Mouse (Mus musculus) urinary bladder, adult 2 months (tissue): ENCODE measurements around the gene Dnajb14. TPM values are rescaled to one million over a fixed set of nuclear protein-coding genes. Genes with fewer than 3 reads are reported as not detected.
A peak's percentile ranks its signal among the peaks of the same experiment; 100 is the strongest.
"Not testable (repeated sequence)": the region's sequence is repeated elsewhere in the genome, so short reads cannot be mapped to it uniquely, and the experiment has no call there.

ENCODE experiments used
- DNase-seq: peaks from one replicate; pipeline ENCODE4 v3.0.0; 2022; ENCODE audit warnings: low spot score
- polyA plus RNA-seq: library from polyadenylated mRNA; depleted of rRNA; stranded (reverse); fragments of >200 nt; gene quantifications from 2 replicates; pipeline ENCODE4 v1.2.3, GENCODE M21; 2012

Dnajb14 gene
- polyA plus RNA-seq, 1 experiment, result 7.9 TPM

DNA sequence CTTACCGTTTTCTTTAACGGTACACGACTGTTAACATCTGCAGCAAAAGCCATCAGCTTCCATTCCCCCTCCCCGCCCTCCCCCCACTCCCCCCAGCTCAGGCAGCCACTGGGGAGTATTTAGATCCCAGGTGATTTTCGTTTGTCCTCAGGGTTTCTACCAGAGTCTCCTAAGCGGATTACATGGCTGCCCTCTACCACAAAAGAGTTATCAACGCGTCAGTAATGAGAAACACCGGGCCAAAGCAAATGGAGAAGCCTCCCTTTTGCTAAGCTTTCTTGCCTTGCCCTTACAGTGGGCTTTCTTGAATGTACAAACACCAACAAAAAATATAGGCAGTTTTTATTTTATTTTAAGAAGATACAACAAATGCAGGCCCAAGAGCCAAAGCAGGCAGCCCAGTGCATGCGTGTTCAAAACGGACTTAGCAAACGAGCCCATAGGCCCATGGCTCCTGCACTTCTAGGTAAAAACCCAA is 50.3 kb downstream of the Dnajb14 start:
- no peak for DNase-seq

DNA sequence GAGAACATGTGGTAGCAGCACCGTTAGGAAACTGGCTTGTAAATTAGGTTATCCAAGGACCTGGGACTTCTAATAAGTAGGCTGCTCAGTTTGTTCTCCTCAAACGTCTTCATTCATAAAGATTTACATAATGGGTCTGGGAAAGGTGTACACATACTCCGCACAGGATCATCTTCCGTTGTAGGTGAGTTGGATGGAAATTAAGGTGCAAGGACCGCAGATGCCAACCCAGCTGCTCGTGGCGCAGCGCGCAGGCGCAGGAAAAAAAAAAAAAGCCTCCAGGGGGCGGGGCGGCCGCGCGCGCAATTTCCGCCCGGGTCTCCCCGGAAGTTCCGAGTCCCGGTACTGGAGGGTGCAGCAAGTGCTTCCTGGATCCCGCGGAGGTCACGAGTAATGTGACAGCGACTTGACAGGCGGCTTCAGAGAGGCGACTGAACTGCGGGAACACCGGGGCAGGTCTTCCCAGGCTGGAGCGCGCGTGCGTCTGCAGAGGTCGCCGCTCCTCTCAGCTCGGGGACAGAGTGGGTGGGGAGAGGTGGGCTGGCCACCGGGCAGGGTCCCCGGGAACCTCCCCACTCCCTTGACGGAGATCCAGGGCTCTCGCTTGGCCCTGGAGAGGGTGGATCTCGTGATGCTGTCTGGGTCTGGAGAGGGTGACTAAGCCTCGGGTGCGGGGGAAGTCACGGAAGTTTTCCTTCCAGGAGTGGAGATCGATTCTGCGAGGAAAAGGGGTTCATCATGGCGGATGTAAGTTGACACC is 50.9 kb downstream of the Dnajb14 start, which contains the start of gene Lamtor3:
TSS of gene Lamtor3 (plus strand) at position 335 of the 760 bp plus-strand sequence.
- DNase-seq, result peak; percentile 77

DNA sequence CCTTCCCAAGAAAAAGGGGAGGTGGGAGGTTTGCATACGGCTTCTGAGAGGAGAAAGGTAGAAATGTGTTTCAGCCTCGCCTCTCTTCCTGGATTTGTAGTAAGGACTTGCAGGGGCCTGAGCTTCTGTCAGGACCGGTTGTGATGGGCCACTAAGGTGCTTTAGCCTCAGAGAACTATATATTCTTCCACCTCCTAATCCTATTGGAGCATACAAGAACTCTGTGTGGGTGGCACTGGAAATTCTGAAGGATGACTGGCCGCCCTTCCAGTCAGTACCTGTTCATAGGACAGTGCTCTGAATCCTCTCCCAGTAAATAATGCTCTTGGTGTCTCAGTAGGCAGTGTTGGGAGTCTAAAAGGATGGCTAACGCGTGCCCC is 51.4 kb downstream of the Dnajb14 start:
- DNase-seq, result no peak

DNA sequence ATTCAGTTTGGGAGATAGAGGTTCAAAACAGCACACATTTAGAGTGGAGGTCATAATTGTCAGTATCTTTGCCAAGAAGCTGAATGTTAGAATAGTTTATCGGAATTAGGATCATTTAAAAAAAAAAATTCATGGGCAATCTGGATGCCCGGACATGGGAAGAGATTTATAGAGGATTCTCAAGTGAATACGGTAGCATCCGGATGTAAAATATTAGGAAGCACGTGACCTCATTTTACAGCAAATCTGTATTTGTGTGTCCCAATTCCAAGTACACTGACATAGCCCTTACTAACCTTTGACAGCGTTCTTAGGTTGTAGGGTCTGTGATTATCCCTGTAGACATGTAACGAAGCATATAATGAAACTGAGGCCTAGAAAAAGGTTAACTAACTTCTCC is 51.9 kb downstream of the Dnajb14 start:
- DNase-seq, result no peak

DNA sequence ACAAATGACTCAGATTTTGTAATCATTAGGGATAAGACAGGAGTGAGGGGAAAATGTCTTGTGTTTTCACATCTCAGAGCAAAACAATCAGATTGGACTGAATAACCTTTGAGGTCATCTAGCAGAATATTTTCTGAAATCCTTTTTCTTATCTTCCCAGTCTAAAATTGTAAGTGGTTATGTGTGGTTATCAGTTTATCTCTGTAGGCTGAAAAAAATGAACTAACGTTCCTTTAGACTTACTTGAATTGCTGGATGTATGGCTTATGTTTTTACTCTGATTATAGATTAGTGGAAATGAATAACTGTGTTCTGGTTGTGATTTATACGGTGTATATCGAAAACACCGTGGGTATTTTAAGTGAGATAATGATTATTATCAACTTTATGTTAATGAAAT is 53.1 kb downstream of the Dnajb14 start:
- no peak for DNase-seq

DNA sequence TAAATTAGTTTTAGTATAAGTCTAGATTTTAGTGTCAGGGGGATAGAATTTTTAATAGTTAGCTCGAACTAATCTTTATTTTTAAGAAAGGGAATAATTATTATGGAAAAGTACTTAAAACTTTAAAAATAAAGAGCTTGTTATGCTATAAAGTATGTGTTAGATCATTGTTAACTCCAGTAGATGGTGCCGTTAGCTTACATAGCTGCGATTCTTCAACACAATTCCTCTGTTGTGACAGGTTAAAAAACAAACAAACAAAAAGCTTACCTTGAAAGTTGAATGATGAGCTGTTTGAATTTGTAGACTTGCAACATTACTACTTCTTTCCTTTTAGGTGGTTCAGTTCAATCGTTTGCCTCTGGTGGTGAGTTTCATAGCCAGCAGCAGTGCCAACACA is 59.5 kb downstream of the Dnajb14 start:
- no peak for DNase-seq

DNA sequence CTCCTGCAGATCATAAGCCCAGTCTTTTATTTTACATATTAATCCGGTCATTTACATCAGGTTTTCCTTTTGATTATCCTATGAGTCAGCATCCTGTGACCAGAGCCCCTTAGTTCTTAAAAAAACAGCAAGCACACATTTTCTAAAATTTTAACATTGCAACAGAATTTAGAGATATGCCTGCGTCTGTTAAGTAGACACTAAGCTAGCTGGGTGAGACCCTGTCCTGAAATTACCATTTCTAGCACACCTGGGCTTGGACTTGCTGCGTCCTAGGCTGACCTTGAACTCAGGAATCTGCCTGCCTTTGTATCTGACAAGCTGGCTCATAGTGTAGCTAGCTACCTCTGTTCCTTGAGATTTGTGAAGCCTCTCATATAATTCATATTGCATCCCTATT is 62.5 kb downstream of the Dnajb14 start:
- no peak for DNase-seq

DNA sequence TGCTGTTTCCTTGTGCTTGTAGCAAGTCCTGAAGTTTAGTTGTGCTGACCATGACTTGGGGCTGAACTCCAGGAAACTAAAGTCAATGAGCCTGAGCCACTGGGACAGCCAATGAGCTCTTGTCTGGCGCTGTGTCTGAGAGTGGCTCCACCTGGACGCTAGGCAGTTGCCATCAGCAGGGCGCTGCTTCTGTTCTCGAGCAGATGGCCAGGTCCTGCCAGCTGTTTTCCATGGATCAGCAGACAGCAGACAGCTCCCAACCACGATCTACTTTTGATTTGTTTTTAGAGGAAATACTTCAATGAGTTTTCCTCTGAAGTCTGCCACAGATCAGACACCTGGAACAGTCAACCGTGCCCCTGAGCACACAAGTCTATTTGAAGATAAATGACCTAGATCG is 65.3 kb downstream of the Dnajb14 start:
- no peak for DNase-seq

DNA sequence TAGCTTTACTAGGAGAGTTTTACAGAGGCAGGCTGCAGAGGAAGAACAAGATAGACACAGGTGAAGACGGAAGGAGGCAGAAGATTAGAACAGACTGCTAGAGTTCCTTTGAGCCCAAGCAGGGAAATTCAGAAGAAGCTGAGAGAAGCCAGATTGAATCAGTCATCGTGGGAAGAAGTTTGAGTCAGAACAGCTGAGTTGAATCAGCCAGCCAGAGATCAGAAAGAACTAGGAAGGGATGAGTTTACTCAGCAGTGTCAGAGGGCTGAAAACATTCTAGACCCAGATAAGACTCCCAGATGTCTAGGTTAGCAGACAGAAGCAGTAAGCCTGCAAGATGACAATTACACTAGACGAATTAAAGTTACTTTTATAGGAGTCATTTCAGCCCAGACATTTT is 66.5 kb downstream of the Dnajb14 start:
- DNase-seq, result no peak

DNA sequence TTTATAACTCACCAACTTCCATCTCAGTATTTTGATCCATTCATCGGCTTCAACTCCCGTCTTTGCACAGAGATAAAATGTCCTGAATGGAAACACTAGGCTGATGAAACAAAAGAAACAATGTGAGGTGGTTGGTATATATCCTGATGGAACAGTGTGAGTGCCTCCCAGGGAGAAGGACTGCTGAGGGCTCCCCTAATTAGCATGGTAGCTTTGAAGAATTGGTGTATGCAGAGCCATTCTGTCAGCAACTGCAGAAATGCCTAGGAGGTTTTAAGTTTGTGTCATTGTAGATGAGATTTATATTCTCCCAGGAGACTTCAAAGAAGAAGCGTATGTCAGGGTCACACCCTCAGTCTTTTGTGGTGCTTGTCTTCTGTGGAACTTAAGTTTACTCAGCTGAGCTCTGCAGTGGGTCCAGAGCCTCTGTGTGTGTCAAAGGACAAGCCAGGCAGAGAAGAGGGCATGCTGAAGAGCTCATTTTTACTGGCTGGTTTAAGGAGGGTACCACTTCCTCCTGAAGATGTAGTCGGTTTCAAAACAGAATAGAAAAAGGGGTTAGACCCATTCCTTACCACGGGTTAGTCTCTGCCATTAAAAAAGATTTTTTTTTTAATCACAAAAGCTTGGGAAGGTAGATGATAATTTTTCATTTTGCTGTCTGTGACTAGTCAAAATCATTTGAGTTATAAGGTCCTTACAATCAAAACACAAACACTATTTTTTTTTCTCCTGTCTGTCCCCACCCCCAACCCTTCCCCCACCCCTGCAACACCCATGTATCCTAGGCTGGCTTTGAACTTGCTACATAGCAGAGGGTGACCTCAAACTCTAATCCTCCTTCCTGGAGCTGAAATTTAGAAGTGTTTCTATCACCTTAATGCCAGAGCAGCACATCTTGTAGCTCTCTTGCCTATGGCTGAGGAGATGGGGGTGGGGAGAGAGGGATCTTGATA is 68.4 kb downstream of the Dnajb14 start:
- no peak for DNase-seq

DNA sequence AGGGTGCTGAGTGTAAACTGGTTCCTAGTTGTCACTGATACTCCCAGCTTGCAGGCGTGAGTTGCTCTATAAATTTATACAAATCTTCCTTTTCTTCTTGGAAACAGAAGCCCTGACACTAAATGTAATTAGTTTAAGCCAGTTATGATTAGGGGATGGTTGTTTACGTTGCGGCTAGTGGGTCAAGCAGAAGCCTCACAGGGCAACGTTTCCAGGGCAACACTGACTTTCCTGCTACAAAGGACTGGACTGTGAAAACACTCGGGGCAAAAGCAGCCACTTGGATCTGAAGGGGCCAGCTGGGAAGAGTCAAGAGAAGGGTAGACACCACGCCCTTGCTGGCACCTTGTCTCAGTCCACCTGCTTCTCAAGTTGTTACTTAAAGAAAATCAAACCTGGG is 69.1 kb downstream of the Dnajb14 start:
- DNase-seq, result no peak

DNA sequence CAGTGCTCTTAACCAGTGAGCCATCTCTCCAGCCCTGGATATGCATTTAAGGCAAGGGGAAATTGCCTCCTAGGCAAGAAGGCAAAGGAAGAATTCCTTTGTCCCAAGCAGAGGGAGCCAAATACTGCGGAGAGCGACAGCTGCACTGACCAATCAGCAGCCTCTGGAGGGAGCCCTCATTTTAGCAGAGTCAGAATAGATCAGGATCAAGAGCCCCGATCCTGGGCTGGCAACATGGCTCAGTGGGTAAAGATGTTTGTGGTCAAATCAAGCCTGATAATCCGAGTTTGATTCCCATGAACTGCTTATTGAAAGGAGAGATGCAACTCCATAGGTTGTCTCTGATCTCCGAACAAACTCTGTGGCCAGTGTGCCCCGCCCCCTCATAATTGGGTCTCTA is 71.1 kb downstream of the Dnajb14 start:
- DNase-seq, result no peak

DNA sequence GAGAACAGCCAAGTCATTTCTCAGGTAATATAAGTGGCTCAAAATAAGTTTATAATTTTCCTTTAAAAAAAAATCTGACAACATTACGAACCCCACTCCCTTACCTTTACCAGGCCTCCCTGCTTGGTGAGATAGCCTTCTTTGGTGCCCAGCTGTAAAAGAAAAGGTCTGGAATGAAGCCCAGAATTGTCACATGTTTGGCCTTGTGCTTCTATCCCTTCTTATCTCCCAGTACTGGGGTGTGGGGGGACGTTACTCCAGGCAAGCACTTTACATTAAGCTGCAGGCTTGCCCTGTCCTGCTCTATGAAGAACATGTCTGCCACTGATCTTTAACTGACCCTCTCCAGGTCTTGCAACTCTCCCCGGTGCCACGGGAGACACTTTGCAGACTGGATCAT is 73.3 kb downstream of the Dnajb14 start:
- DNase-seq, result no peak

DNA sequence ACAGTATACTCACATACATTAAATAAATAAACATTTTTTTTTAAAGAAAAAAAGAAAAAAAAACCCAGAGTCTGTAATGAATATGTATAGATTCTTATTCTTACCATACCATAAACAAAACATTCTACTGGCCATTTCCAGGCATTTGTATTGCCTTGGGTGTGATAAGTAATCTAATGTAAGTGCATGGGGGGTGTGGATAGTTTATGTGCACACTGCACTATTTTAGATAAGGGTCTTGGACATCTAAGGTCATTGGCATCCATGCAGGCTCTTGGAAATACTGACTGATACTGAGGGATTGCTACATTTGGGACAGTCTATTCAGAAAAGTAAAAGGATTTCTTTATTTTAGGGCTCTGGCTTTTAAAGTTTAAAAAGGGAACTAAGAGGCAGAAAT is 74.1 kb downstream of the Dnajb14 start:
- no peak for DNase-seq

DNA sequence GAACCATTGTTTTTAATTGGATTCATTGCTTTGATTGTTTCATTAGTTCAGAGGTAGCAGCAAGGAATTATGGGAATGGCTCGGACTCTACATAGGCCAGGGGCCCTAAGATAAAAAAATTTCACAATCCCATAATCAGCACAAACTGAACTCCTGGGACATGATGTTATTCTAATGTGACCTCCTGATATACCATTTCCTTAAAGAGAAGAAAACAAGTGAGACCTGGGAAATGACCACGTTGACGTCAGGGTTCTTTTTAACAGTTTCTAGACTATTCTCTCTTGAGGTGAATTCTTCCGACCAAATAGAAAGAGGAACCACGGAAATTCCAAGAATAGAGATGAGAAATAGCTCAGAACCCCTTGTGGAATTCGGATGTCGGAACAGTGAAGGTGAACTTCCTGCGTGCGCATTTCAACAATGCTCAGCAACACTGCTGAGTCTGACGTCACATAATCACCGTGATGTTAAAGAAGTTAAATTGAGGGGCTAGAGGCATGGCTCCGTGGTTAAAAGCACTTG is 74.7 kb downstream of the Dnajb14 start:
- DNase-seq, result no peak

DNA sequence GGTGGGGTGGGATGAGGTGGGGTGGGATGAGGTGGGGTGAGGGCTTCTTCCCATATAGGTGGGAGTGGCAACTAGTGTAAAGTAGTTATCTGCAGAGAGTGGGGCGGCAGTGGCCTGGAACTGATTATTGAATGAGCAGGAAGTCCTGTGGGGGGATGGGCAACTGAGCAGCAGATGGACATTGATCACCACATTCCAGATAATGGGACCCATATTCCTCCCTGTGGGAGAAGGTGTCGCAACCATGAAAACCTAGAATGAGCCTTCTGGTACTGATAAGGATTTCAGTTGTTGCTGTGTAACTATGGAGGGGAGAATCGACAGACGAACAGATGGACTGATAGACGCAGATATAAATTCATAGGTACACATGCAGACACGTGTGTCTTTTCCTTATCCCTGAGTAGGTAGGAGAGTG is 76.3 kb downstream of the Dnajb14 start:
- DNase-seq, result no peak

DNA sequence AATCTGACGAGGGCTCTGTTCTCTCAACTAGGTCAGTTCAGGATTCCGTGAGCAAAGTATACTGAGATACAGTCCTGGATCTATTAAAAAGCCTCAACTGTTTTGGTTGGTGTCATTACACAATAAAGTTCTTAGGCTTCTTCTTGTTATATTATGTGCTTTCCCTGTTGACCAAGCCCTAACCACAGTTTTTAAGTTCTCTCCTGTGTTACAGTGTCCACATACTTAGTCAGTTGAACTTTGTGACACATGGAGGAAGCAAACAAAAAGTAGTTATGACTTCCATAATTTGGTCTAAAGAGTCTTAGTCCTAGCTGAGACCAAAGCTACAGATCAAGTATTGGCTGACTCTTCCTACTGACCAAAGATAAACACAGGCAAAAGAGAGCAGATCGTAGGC is 79.4 kb downstream of the Dnajb14 start:
- no peak for DNase-seq

DNA sequence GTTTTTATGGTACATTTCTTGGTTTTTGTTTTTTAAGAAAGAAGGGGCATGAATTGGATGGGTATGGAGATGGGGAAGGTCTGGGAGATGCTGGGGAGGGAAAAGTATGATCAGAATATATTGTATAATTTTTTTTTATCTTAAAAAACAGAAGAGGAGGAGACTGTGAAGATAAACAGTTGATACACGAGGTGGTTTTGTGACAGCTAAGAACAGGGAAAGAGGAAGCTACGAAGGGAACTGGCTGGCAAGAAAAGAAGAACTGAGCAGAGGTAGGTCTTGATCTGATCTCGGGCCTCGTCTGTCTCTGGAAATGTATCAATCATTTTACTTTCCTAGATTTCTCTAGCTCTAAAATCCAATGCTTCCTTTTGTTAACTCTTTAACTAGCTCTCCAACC is 80.0 kb downstream of the Dnajb14 start:
- DNase-seq, result no peak

DNA sequence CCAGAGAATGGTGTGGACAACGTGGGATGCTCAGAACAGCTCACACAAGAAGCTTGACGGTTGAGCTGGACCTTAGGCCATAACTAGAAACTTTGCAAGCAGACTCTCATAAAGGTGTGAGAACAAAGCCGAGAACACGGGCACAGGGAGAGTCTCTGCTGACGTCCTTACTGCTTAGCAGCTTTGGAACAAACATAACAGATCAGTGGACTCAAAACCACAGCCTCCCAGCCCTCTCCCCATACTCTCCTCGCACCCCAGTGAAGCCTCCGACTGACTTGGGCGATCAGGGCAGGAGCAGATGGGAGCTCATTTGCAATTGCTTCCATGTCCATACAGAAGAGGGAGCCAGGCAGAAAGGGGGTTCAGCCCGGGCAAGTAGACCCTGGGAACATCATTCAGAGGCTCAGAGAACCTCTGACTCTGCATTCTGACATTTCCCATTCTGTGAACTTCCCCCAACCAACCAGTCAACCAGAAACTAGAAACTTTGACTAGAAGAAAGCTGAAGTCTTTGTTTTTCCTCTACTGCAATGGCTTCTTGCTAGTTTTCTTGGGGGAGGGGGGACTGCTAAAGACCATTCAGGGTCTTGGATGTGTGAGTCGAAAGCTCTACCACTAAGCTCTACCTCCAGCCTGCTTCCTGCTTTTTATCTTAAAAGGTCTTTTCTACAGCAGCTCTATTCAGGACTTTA is 82.9 kb downstream of the Dnajb14 start:
- no peak for DNase-seq

DNA sequence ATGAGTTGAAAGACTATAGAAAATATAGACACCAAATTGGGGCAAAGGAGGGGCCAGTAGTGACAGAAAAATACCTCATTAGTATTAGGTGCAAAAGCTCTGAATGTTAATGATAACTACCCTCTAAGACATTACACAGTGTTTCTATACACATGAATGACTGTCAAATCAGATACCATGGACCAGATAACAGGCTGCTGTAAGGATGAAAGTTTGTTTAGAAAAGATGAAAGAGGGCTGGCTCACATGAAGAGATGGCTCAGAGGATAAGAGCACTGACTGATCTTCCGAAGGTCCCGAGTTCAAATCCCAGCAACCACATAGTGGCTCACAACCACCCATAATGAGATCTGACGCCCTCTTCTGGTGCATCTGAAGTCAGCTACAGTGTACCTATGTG is 83.8 kb downstream of the Dnajb14 start:
- DNase-seq, result not testable (repeated sequence)

DNA sequence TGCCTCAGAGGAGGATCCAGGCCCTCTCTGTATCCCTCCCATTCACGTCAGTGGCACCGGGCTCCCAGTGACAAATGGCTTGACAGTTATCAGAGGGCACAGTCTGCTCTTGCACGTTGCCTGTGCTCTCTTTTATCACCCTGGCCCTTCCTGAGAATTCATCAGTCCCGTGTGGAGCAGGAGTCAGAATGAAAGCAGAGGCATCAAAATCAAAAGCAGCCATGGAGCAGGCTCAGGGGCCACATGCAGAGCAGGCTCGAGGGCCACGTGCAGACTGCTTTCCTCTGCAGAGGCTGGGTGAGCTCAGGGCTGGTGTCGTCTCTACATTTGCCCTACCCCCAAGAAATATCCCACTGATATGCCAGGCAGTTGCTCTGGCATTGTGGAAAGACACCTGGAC is 84.3 kb downstream of the Dnajb14 start:
- DNase-seq, result no peak
